Mouse (Mus musculus): Measurements from ENCODE around the gene Tmem11. TPM values are rescaled to one million over a fixed set of nuclear protein-coding genes. Genes with fewer than 3 reads are reported as not detected.

Gene Tmem11
- 58.6 and 58.8 TPM in 2 replicates for polyA plus RNA-seq (2015; fragmentation: Nextera tagmentation; extraction: Ambion mirVana)

DNA sequence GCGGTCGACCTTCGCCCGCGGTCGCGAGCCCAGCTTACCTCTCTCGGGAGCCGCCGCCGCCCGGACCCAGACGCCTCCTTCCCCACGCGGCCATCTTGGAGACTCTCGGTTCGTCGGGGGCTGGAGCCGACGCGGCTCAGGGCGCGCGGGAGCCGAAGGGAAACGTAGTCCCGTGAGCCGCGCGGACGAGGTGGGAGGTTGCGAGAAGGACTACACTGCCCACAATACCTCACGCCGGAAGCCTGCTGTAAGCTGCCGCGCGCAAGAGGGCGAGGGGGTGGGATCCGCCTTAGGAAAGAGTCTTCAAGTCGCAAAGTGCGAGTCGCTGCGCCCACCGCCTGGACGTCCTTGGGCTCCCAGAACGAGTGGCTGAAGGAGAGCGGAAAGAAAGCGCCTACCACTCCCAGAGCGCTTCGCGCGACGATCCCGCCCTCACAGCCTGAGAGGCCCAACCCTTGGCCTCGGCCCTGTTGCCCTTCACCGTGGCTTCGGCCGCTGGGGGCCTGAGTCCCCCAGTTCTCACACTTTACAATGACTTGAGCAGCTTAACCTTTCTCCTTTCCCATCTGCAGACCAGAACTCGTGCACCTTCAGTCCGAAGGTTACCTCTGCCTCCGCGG lies at the start of gene Tmem11:
TSS of gene Tmem11 (minus strand) at position 598 of the 620 bp plus-strand sequence.
- no peaks in the 10 kb centered on the region for H3K36me3 ChIP-seq
- WGBS: under 1% methylated on average over 62 of the region's 62 CpGs
- H3K27me3 ChIP-seq: no peaks in the 10 kb centered on the region
- H3K4me3 ChIP-seq: peak within 1 kb of the TSS; percentile 82
- H3K4me2 ChIP-seq: peak within 1 kb of the TSS; percentile 62
- H3K9me3 ChIP-seq: no peaks in the 10 kb centered on the region
- H3K9ac ChIP-seq: peak within 1 kb of the TSS; percentile 80
- H3K4me1 ChIP-seq (replicated peaks): peaks cover 41% of the 10 kb centered on the region
- peak within 1 kb of the TSS; percentile 91 for H3K27ac ChIP-seq (replicated peaks)
- peak; percentile 100 for ATAC-seq (ENCODE audit: low FRiP score, low read depth)

DNA sequence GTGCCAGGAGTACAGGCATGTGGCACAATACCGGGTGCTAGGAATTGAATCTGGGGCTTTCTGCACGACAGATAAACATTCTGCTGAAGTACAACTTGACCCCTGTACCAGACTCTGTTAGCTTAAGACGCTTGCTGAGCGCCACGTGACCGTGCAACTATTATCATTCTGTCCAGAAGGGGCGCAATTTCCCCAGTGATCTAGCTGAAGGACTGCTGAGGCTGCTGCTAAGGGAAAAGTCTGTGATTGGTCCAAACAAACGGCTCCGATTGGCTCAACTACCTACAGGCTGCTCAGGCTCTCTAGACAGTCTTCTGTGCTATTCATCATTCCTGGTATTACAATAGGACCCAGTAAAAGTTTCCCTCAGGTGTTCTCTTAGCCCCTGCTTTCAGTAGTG lies 48.2 kb upstream of the Tmem11 start:
- Histone ChIP-seq H3K27ac (replicated peaks) (peak overlapping the region; percentile 40; the same call in 1 of the 2 replicates), H3K36me3 (no peaks in the 10 kb centered on the region), H3K9ac (no peak overlapping the region), H3K27me3 (no peaks in the 10 kb centered on the region), H3K9me3 (no peaks in the 10 kb centered on the region), H3K4me2 (peak overlapping the region; percentile 55), H3K4me3 (peak overlapping the region; percentile 28), H3K4me1 (replicated peaks) (peaks cover 18% of the 10 kb centered on the region)
- peak; percentile 82 for ATAC-seq (ENCODE audit: low FRiP score, low read depth)
- WGBS: under 1% methylated on average over 9 of the region's 9 CpGs

DNA sequence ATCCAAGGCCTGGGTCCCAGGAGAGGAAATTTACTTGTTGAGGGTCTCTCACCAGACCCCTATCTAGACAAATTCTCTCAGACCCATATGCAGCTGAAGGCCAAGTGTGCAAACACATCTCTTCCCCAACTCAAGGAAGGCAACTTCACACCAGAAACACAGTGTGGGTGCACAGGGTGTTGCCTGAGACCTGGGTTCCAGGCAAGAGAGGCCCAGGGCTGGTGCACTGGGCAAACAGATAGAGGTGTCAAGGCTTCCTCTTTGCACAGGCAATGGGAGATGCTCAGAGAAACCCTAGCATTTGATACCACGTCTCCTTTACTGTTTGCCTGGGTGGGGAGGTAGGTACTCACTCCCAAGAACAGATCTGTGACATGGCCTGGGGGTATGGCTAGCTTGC lies 45.9 kb upstream of the Tmem11 start:
- no peak overlapping the region for H3K9ac ChIP-seq
- no peak overlapping the region for H3K4me3 ChIP-seq
- 97% methylated on average over 1 of the region's 1 CpGs for WGBS
- H3K4me1 ChIP-seq (replicated peaks): peaks cover 8% of the 10 kb centered on the region
- H3K27ac ChIP-seq (replicated peaks): no peak overlapping the region
- no peaks in the 10 kb centered on the region for H3K27me3 ChIP-seq
- H3K36me3 ChIP-seq: no peaks in the 10 kb centered on the region
- no peak for ATAC-seq (ENCODE audit: low FRiP score, low read depth)
- H3K9me3 ChIP-seq: no peaks in the 10 kb centered on the region
- no peak overlapping the region for H3K4me2 ChIP-seq

DNA sequence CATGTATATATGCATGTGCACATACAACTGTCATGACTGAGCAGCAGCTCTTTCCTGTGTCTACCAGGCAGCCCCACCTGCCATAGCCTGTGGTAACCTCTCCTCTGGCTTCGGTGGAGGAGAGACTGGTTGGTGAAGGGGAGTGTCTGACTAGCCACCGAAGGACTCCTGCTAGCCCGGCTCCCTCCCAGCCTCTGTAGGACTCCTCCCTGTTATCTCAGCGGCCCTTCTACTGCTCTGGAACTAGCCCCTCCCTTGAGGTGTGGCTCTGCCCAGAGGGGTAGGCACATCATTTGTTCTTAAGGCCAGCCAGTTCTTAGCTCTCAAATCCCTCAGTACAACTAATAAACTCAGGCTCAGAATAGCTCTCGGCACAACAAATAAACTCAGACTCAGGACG lies 45.4 kb upstream of the Tmem11 start:
- Histone ChIP-seq H3K4me3 (no peak overlapping the region), H3K9me3 (no peaks in the 10 kb centered on the region), H3K4me1 (replicated peaks) (peaks cover 8% of the 10 kb centered on the region), H3K27me3 (no peaks in the 10 kb centered on the region), H3K4me2 (no peak overlapping the region), H3K36me3 (no peaks in the 10 kb centered on the region), H3K9ac (no peak overlapping the region), H3K27ac (replicated peaks) (no peak overlapping the region)
- no peak for ATAC-seq (ENCODE audit: low FRiP score, low read depth)
- 57% methylated on average over 6 of the region's 6 CpGs for WGBS

DNA sequence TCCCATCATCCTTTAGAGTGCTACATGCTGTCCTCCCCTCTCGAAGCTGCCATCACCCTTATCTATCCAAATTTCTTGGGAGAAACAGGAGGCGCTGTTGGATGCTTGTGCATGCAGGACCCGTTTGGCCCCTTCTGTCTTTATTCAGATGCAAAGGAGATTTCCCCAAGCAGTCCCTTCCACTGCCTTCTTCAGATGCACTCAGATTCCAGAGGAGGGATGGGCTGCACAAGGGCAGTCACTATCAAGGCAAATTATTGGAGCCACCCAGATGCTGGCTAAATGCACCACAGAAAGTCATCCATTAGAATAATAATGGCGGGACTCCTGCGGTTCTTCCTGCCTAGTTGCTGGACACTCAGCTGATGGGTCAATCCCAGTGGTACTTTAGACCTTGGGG lies 43.9 kb upstream of the Tmem11 start:
- Histone ChIP-seq H3K4me2 (no peak overlapping the region), H3K4me3 (no peak overlapping the region), H3K27me3 (no peaks in the 10 kb centered on the region), H3K36me3 (no peaks in the 10 kb centered on the region), H3K4me1 (replicated peaks) (peaks cover 8% of the 10 kb centered on the region), H3K9ac (no peak overlapping the region), H3K27ac (replicated peaks) (no peak overlapping the region), H3K9me3 (no peaks in the 10 kb centered on the region)
- no peak for ATAC-seq (ENCODE audit: low FRiP score, low read depth)
- WGBS: 62% methylated on average over 5 of the region's 5 CpGs

DNA sequence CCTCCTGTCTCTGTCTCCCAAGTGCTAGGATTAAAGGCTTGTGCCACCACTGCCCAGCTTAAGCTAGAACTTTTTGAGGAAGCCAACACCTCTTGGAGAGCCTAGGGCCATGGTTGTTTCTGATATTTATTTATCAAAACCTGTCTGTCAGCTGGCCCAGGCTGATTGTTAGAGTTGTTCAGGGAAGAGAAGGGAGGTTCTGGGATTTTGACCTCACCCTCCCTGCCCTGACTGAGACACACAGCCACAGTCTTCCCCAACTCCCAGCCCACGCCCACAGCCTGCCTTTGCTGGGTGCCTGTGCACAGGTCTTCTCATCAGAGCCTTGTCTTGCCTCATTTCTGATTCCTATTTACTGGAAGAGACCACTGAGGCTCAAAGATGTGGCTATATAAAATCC lies 43.1 kb upstream of the Tmem11 start:
- no peaks in the 10 kb centered on the region for H3K36me3 ChIP-seq
- no peaks in the 10 kb centered on the region for H3K9me3 ChIP-seq
- H3K9ac ChIP-seq: no peak overlapping the region
- no peak for ATAC-seq (ENCODE audit: low FRiP score, low read depth)
- no peak overlapping the region for H3K4me3 ChIP-seq
- no peak overlapping the region for H3K4me2 ChIP-seq
- H3K27me3 ChIP-seq: no peaks in the 10 kb centered on the region
- no peak overlapping the region for H3K27ac ChIP-seq (replicated peaks)
- WGBS: 86% methylated on average over 1 of the region's 1 CpGs
- peaks cover 2% of the 10 kb centered on the region; the same call in 1 of the 2 replicates for H3K4me1 ChIP-seq (replicated peaks)

DNA sequence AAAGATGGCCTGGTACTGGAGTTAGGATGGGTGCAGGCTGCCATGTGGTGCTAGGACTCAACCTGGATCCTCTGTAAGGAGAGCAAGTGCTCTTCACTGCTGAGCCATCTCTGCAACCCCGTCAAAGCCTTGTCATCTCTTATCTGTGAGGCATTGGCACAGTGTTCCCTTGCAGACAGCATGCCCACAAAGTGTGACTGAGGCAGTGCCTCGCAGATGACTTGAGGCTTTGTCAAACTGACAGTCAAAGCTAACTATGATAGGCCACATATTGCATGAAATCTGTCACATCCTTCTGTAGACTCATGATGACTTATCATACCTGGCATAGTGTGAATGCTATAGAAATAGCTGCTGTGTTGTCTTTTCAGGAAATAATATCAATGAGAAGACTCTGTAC lies 40.9 kb upstream of the Tmem11 start:
- ATAC-seq (ENCODE audit: low FRiP score, low read depth): no peak
- H3K36me3 ChIP-seq: no peaks in the 10 kb centered on the region
- H3K4me2 ChIP-seq: no peak overlapping the region
- no peak overlapping the region for H3K27ac ChIP-seq (replicated peaks)
- no peaks in the 10 kb centered on the region for H3K27me3 ChIP-seq
- no peaks in the 10 kb centered on the region for H3K9me3 ChIP-seq
- H3K4me1 ChIP-seq (replicated peaks): peaks cover 4% of the 10 kb centered on the region; the same call in 1 of the 2 replicates
- H3K4me3 ChIP-seq: no peak overlapping the region
- WGBS: 85% methylated on average over 2 of the region's 2 CpGs
- no peak overlapping the region for H3K9ac ChIP-seq

DNA sequence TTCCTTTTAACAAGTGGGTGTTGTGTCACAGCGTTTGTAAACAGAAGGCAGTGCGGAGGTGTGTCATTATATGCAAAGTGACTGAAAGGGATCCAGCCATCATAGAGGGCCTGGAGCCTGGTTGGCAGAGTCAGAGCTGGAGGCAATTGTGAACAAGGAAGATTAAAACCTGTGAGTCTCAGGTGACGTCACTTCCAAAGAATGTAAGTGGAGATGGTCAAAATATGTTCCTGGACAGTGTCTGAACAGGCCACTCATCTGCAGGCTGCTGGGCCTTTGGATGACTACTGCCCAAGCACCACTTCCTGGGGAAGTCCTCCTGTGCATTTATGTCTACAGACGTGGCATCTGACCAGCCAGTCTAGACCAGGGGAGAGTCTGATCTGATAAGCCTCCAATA lies 36.1 kb upstream of the Tmem11 start:
- Histone ChIP-seq H3K27ac (replicated peaks) (no peak overlapping the region), H3K4me2 (no peak overlapping the region), H3K27me3 (no peaks in the 10 kb centered on the region), H3K4me3 (no peak overlapping the region), H3K36me3 (no peaks in the 10 kb centered on the region), H3K9me3 (no peaks in the 10 kb centered on the region), H3K9ac (no peak overlapping the region), H3K4me1 (replicated peaks) (peaks cover 36% of the 10 kb centered on the region)
- 81% methylated on average over 4 of the region's 4 CpGs for WGBS
- no peak for ATAC-seq (ENCODE audit: low FRiP score, low read depth)

DNA sequence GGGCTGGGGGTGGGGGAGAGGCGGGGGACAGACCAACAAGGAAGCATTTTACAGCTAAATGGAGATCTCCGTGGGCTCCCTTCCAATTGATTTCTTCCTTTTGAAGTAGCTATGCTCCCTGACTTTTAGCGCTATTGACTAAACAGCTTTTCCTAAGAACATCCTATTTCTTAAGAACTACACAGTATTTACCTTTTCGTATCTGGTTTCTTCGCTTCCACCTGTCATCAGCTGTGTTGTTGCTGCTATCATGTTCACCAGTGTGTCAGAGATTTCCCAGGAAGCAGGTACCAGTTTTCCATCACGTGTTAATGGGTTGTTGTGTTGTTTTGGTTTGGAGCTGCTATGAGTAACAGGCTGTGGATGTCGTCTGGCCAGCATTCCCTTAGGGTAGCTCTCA lies 35.4 kb upstream of the Tmem11 start, which contains the start of gene Natd1:
TSS of gene Natd1 (minus strand) at position 260 of the 400 bp plus-strand sequence.
- peak within 1 kb of the TSS; percentile 92 for H3K9ac ChIP-seq
- no peaks in the 10 kb centered on the region for H3K9me3 ChIP-seq
- peak within 1 kb of the TSS; percentile 92 for H3K4me2 ChIP-seq
- no peaks in the 10 kb centered on the region for H3K27me3 ChIP-seq
- H3K36me3 ChIP-seq: no peaks in the 10 kb centered on the region
- 33% methylated on average over 7 of the region's 7 CpGs for WGBS
- peak within 1 kb of the TSS; percentile 91 for H3K27ac ChIP-seq (replicated peaks)
- ATAC-seq (ENCODE audit: low FRiP score, low read depth): no peak
- peaks cover 36% of the 10 kb centered on the region for H3K4me1 ChIP-seq (replicated peaks)
- H3K4me3 ChIP-seq: peak within 1 kb of the TSS; percentile 91

DNA sequence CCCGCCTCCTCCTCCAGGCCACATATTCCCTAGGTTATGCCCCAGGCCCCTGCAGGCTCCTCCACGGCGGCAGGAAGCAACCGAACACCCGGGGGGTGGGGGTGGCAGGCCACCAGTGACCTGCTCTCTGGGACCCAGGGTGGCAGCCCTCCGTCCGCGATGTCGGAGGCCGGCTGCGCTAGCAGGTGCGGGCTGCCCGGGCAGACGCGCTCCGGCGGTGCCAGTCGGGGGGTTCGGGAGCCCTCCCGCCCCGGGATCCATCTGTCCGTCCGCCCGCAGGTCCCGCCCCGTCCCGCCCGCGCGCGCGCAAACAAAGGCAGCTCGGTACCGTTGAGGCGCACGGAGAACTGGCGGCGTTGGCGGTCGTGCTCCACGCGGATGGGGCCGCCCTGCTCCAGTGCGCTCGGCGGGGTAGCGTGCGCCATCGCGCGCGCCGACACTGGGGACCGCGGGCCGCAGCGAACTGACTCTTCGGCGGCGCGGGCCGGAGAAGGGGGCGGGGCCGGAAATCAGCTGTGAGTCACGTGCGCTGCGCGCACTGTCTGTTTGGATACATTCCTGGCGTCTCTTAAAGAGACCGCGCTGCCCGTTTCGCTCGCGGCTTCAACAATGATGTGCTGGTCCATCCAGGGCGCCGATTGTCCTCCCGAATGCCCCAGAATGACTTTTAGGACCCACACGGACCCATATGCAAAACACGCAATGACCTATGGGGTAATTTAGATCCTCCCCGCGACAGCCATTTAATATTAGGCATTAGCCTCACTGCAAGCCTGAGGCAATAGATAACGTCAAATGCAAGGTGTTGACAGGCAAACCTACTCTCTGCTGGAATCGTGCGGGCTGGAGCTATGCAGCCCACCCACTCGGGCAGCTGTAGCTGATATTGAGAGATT lies 34.5 kb upstream of the Tmem11 start:
- under 1% methylated on average over 86 of the region's 86 CpGs for WGBS
- Histone ChIP-seq H3K27me3 (no peaks in the 10 kb centered on the region), H3K36me3 (no peaks in the 10 kb centered on the region), H3K4me3 (peak overlapping the region; percentile 91), H3K4me1 (replicated peaks) (peaks cover 36% of the 10 kb centered on the region), H3K27ac (replicated peaks) (peak overlapping the region; percentile 91), H3K9ac (peak overlapping the region; percentile 92), H3K4me2 (peak overlapping the region; percentile 92), H3K9me3 (no peaks in the 10 kb centered on the region)
- ATAC-seq (ENCODE audit: low FRiP score, low read depth): peak; percentile 97

DNA sequence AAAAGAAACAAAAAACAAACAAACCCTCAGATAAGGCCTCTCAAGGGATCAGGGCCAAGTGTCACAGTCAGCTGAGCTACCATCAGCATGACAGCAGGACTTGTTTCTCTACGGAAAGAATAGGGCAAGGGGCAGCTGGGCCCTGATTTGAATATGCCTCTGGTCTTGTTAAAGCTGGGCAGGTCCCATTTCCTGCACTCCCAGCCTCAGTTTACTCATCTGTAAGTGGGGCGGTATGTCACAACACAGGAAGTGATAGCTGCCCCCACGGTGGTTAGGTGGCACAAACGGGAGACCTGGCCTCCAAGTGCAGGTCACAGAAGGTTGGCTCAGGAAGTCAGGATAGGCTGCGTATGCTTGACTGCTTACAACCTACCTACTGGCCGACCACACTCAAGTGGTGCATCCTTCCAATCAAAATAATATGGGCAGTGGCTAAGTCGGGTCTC lies 33.5 kb upstream of the Tmem11 start:
- WGBS: 32% methylated on average over 7 of the region's 7 CpGs

DNA sequence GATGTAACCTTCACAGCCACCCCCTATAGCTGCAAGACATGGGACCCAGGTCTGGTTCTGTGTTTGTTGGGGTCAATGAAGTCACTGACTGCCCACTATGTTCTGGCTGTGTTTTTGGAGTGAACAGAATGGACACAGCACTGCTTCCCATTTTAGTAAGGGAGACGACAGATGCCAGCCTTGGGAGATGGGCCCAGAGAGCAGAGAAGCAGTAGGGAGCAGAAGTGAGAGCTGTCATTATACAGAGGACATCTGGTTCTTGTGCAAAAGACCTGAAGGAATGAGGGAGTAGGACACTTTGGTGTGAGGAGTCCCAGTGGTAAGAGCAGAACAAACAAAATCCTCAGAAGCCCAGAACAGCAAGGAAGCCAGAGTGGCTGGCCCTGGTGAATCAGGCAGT lies 30.6 kb upstream of the Tmem11 start:
- Histone ChIP-seq H3K9ac (no peak overlapping the region), H3K27me3 (no peaks in the 10 kb centered on the region), H3K9me3 (no peaks in the 10 kb centered on the region), H3K4me2 (no peak overlapping the region), H3K4me3 (no peak overlapping the region), H3K36me3 (peaks cover 12% of the 10 kb centered on the region), H3K4me1 (replicated peaks) (peaks cover 28% of the 10 kb centered on the region), H3K27ac (replicated peaks) (no peak overlapping the region)
- WGBS: 75% methylated on average over 1 of the region's 1 CpGs
- ATAC-seq (ENCODE audit: low FRiP score, low read depth): no peak

More for the DNA sequence above, 33.5 kb upstream of the Tmem11 start:
- peak overlapping the region; percentile 92 for H3K4me2 ChIP-seq
- H3K4me3 ChIP-seq: peak overlapping the region; percentile 91
- no peak for ATAC-seq (ENCODE audit: low FRiP score, low read depth)
- H3K9ac ChIP-seq: peak overlapping the region; percentile 92
- no peaks in the 10 kb centered on the region for H3K9me3 ChIP-seq
- H3K36me3 ChIP-seq: no peaks in the 10 kb centered on the region
- H3K4me1 ChIP-seq (replicated peaks): peaks cover 36% of the 10 kb centered on the region
- no peaks in the 10 kb centered on the region for H3K27me3 ChIP-seq
- H3K27ac ChIP-seq (replicated peaks): no peak overlapping the region
